1 mouse cellular context compared by ENCODE assay signal in the genomic region with DNA sequence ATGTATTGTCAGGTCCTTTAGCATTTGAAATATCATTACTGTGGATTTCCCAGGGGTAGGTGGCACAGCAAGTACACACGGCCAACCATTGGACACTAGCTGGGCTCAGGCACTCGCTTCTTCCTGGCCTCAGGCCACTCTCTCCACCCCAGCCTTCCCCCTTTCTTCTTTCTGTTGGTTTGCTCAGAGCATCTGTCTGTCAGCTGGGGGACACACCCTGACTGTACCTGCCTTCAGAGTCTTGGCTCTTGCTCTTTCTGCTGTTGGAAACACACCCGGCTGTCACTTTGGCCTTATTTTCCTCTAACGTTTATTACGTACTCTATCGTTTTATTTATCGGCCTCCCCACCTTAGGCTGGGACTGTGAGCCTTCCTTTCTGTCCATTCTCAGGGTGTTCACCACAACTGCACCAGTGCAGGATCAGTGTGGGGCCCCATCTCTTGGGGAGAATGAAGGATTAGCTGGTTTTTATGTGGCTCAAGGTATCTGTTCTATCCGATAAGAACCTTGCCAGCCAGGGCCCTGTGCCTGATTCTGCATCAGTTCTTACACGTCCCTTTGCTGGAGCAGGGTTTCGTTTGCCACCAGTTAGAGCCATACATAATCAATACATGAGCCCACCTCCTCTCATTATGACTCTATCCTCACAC.
TF ChIP-seq lines count a peak whose summit lies in the region.

No protein-coding gene starts in this region.

TF ChIP-seq in MEL, 35 proteins besides CTCF, POLR2A, EP300 and RAD21:
- TF ChIP-seq KAT2A (conservative IDR thresholded peaks at IDR 0.05; ENCODE audit: low read depth, low read length) (no peak), ELF1 (IDR thresholded peaks at IDR 0.05; ENCODE audit: low read depth, low read length) (no peak), ZNF384 (IDR thresholded peaks at IDR 0.05; ENCODE audit: low read depth, low read length) (no peak), ZMIZ1 (IDR thresholded peaks at IDR 0.05; ENCODE audit: low read depth, low read length) (no peak)
TF ChIP-seq in MEL: peak in this region for 0.
